Mouse (Mus musculus) embryonic facial prominence, embryonic 13.5 days (tissue): ENCODE data around the gene Erp27. TPM values are rescaled to one million over a fixed set of nuclear protein-coding genes. Genes with fewer than 3 reads are reported as not detected.

Source experiments
- ATAC-seq: fragments of 200-750 bp; cut with Nextera tagmentation; 2 replicates; pipeline ENCODE4 v1.8.0; 2017; ENCODE audit warnings: low read depth; ENCODE audit not compliant: insufficient number of reproducible peaks, insufficient read depth, low FRiP score, low TSS enrichment
- H3K27ac ChIP-seq: fragments of 300-500 bp; sonication (generic); 2 replicates; pipeline ENCODE4 v1.5.1; 2015; ENCODE audit warnings: moderate library complexity, mild to moderate bottlenecking, inconsistent platforms
- H3K27me3 ChIP-seq: fragments of 300-500 bp; sonication (generic); 2 replicates; pipeline ENCODE4 v1.6.1; 2015; ENCODE audit warnings: mild to moderate bottlenecking, inconsistent platforms
- H3K36me3 ChIP-seq: fragments of 300-500 bp; sonication (generic); 2 replicates; pipeline ENCODE4 v1.6.1; 2015; ENCODE audit warnings: mild to moderate bottlenecking, inconsistent platforms
- H3K4me1 ChIP-seq: fragments of 300-500 bp; sonication (generic); 2 replicates; pipeline ENCODE4 v1.6.1; 2015; ENCODE audit warnings: inconsistent platforms
- H3K4me2 ChIP-seq: fragments of 300-500 bp; sonication (generic); 2 replicates; pipeline ENCODE4 v1.6.1; 2015; ENCODE audit warnings: moderate library complexity, mild to moderate bottlenecking, inconsistent platforms
- H3K4me3 ChIP-seq: fragments of 300-500 bp; sonication (generic); 2 replicates; pipeline ENCODE4 v1.5.1; 2015; ENCODE audit warnings: mild to moderate bottlenecking, inconsistent platforms
- H3K9ac ChIP-seq: fragments of 300-500 bp; sonication (generic); 2 replicates; pipeline ENCODE4 v1.6.1; 2015; ENCODE audit warnings: mild to moderate bottlenecking, inconsistent platforms
- H3K9me3 ChIP-seq: fragments of 300-500 bp; sonication (generic); 2 replicates; pipeline ENCODE4 v1.6.1; 2016; ENCODE audit warnings: inconsistent platforms
- WGBS: fragments of 180-500 bp; shearing (Covaris S2); methylation state at CpG from one replicate; pipeline ENCODE4 v1.1.7; 2015; ENCODE audit warnings: mixed read lengths; 5-methylcytosine and 5-hydroxymethylcytosine counted together
- polyA plus RNA-seq: library from polyadenylated mRNA; unstranded; fragments of >200 nt; fragmentation: Nextera tagmentation; extraction: Ambion mirVana; gene quantifications from 2 replicates; pipeline ENCODE4 v1.2.1, GENCODE M21; 2015

The Erp27 gene
- polyA plus RNA-seq, 1 experiment from 2014 or later: 0.30 TPM

DNA sequence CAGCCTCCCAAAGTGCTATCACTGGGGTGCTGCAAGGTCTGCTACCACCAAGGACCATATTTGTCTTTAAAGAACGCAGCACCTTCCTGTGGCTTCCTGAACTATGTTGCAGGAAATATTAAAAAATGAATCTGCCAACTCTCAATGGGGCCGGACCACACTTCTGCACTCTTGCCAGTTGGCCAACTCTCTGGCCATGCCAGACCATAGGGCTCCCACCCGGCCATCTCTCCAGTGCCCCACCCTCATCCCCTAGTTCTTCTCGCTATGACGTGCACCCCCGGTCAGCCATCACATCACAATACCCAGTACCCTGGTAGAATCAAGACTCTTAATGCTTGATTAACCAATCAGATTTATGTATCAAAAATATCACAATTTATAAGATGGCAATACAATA is 38.0 kb downstream of the Erp27 start:
- H3K27ac ChIP-seq: no peak overlapping the region
- 96% methylated on average over 6 of the region's 6 CpGs for WGBS
- no peak overlapping the region for H3K4me2 ChIP-seq
- peaks cover 9% of the 10 kb centered on the region; the same call in 1 of the 2 replicates for H3K4me1 ChIP-seq
- no peaks in the 10 kb centered on the region for H3K9me3 ChIP-seq
- ATAC-seq: no peak
- no peak overlapping the region for H3K9ac ChIP-seq
- H3K4me3 ChIP-seq: no peak overlapping the region
- H3K36me3 ChIP-seq: no peaks in the 10 kb centered on the region
- no peaks in the 10 kb centered on the region for H3K27me3 ChIP-seq

DNA sequence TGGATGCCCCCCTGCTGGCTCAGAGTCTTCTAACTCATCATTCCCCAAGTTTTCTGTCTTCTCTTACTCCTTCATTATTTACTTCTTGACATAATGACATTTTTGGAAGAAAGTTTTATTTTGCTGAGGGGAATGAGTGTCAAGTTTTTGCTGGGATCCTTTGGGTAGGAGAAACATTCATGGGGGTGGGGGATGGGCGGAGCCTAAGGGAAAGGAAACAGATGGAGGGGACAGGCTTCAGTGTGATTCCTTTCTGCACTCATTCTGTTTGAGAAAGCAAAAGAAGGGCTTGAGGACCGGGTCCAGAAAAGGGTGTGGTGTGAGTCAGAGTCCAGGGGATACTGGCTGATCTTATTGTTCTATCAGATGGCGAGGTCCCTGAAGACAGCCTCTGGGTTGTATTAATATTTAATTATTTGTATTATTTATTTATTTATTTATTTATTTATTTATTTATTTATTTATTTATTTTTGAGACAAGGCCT is 38.5 kb downstream of the Erp27 start:
- no peaks in the 10 kb centered on the region for H3K36me3 ChIP-seq
- 84% methylated on average over 3 of the region's 3 CpGs for WGBS
- H3K4me2 ChIP-seq: no peak overlapping the region
- peaks cover 9% of the 10 kb centered on the region; the same call in 1 of the 2 replicates for H3K4me1 ChIP-seq
- 0 out of 2 replicates have a peak overlapping the region, but pooled peaks have one; percentile 4 for H3K27ac ChIP-seq
- H3K9ac ChIP-seq: no peak overlapping the region
- H3K9me3 ChIP-seq: no peaks in the 10 kb centered on the region
- no peaks in the 10 kb centered on the region for H3K27me3 ChIP-seq
- no peak overlapping the region for H3K4me3 ChIP-seq
- ATAC-seq: no peak

DNA sequence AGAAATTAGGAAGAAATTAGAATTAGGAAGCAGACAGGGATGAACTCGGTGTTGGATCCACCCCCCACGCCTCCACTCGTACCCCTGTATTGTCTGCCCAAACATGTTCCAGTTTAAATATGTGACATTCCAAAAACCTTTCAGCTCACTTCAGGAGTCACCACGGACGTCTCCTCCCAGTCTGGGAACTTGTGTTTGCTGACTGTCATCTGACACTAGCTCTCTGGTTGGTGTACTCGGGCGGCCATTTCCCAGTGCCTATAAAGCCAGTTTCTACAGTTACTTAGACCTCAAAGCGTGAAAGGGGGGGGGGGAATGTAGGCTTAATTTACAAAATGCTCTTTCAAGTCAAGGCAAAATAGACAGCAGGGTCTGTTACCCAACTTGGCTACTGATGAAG is 40.3 kb downstream of the Erp27 start:
- H3K36me3 ChIP-seq: no peaks in the 10 kb centered on the region
- H3K4me1 ChIP-seq: peaks cover 9% of the 10 kb centered on the region; the same call in 1 of the 2 replicates
- H3K9ac ChIP-seq: no peak overlapping the region
- ATAC-seq: no peak
- whole genome bisulfite sequencing: 40% methylated on average over 8 of the region's 8 CpGs
- no peak overlapping the region for H3K4me2 ChIP-seq
- H3K27me3 ChIP-seq: no peaks in the 10 kb centered on the region
- no peaks in the 10 kb centered on the region for H3K9me3 ChIP-seq
- no peak overlapping the region for H3K4me3 ChIP-seq
- peak overlapping the region; percentile 57; the same call in 1 of the 2 replicates for H3K27ac ChIP-seq

DNA sequence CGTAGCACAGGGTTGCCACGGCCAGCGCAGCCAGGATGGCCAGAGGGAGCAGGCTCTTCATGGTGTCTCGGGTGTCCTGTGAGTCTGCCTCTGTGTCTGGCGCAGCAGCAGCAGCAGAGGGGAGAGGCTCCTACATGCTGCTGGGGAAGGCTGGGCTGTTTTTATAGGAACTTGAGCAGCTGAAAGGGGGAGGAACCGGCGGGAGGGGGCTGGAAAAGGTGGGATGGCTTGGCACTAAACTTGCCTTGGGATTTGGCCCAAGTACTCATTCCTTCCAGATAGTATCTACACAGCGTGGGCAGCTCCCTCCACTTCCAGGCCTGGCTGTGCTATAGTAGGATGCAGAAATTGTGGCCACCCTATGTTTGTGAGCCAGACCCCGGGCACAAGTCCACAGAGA is 46.3 kb downstream of the Erp27 start, which contains the start of gene Mgp:
TSS of gene Mgp (minus strand) at position 154 of the 400 bp plus-strand sequence.
- WGBS: 21% methylated on average over 9 of the region's 9 CpGs
- Histone ChIP-seq H3K4me2 (peak within 1 kb of the TSS; percentile 53), H3K9ac (peak within 1 kb of the TSS; percentile 67), H3K9me3 (no peaks in the 10 kb centered on the region), H3K36me3 (0 out of 2 replicates have a peak, but pooled peaks cover 3% of the 10 kb centered on the region), H3K4me3 (peak within 1 kb of the TSS; percentile 42), H3K4me1 (peaks cover 27% of the 10 kb centered on the region), H3K27ac (peak within 1 kb of the TSS; percentile 86), H3K27me3 (no peaks in the 10 kb centered on the region)
- ATAC-seq: peak; percentile 82

DNA sequence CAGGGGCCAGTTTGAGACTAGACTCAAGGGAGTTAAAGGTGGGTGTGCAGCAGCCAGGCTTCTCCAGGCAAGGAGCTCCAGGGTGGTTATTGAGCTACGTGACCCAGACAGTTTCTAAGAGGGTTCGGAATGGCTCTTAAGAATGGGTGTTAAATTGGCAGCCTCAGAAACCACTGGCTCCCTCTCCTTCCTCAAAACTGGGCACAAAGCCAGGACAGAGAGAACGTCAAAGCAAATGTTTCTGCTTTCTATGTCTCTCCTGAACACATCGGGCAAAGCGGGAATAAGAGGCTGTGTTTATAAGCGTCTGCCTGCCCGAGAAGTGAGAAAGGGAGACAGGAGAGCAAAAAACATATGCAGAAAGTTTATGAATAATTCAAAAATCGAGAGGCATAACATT is 47.4 kb downstream of the Erp27 start:
- Histone ChIP-seq H3K4me1 (peaks cover 27% of the 10 kb centered on the region), H3K9ac (peak overlapping the region; percentile 41; the same call in 1 of the 2 replicates), H3K9me3 (no peaks in the 10 kb centered on the region), H3K27ac (peak overlapping the region; percentile 72; the same call in 1 of the 2 replicates), H3K27me3 (no peaks in the 10 kb centered on the region), H3K4me2 (peak overlapping the region; percentile 49), H3K36me3 (0 out of 2 replicates have a peak, but pooled peaks cover 3% of the 10 kb centered on the region), H3K4me3 (peak overlapping the region; percentile 32)
- ATAC-seq: no peak
- WGBS: 18% methylated on average over 8 of the region's 8 CpGs

DNA sequence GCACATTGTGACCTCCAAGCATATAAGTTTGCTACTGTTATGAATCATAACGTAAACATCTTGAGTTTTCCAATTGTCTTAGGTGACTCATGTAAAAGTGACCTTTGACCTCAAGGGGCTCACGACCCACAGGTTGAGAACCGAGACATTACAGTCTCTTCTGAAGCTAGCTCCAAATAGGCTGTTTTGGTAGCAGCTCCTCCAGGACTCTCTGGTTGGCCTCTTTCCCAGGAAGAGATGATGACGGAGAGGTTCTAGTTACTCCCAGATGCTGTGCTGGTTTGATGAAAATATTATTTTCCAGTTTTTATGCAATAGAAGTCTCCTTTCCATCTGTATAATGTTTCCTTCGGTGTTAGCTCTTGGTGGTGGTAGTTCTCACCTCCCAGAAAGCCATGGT is 53.1 kb downstream of the Erp27 start:
- no peaks in the 10 kb centered on the region for H3K9me3 ChIP-seq
- ATAC-seq: no peak
- no peak overlapping the region for H3K9ac ChIP-seq
- H3K27ac ChIP-seq: no peak overlapping the region
- 65% methylated on average over 5 of the region's 5 CpGs for WGBS
- no peak overlapping the region for H3K4me2 ChIP-seq
- no peak overlapping the region for H3K4me3 ChIP-seq
- no peaks in the 10 kb centered on the region for H3K27me3 ChIP-seq
- peaks cover 25% of the 10 kb centered on the region for H3K4me1 ChIP-seq
- H3K36me3 ChIP-seq: 0 out of 2 replicates have a peak, but pooled peaks cover 3% of the 10 kb centered on the region

DNA sequence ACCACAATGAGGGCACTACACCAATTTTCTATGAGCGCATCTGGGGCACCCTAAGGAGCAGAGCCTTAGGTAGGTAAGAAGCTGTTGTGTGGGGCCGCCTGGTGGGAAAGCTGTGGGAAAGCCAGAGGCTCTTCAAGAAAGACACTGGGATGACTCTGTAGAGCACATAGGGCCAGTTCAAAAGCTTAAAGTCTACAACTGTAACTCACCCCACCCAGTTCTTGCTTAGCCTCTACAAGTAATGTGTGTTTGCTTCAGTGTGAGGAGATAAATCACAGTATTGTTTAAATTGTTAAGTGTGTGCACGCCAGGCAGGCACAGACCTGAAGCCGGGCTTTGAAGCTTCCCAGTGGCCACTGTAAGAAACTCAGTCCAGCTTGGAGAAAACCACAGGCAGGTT is 55.8 kb downstream of the Erp27 start:
- ATAC-seq: no peak
- H3K36me3 ChIP-seq: no peaks in the 10 kb centered on the region
- 78% methylated on average over 4 of the region's 4 CpGs for WGBS
- H3K9ac ChIP-seq: no peak overlapping the region
- H3K9me3 ChIP-seq: no peaks in the 10 kb centered on the region
- no peak overlapping the region for H3K4me3 ChIP-seq
- no peak overlapping the region for H3K4me2 ChIP-seq
- H3K4me1 ChIP-seq: peaks cover 23% of the 10 kb centered on the region
- H3K27ac ChIP-seq: no peak overlapping the region
- no peaks in the 10 kb centered on the region for H3K27me3 ChIP-seq

DNA sequence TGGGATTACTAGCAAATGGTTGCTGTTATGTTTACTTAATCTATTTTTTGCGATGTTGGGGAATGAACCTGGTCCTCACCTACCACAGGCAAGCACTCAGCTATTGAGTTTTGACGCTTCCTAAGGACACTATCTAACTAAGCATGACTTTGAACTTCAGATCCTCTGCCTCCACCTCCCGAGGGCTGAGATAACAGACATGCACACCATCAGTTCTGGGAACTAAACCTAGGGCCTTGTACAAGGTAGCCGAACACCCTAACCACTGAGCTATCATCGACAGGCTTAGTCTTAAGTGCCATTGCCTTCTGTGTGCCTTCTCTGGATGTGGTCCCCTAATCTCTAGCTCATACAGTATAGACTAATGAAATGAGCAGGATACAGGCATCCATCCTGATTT is 56.6 kb downstream of the Erp27 start:
- Histone ChIP-seq H3K4me1 (peaks cover 23% of the 10 kb centered on the region), H3K36me3 (no peaks in the 10 kb centered on the region), H3K27me3 (no peaks in the 10 kb centered on the region), H3K4me3 (no peak overlapping the region), H3K9me3 (no peaks in the 10 kb centered on the region), H3K4me2 (no peak overlapping the region), H3K27ac (no peak overlapping the region), H3K9ac (no peak overlapping the region)
- WGBS: 86% methylated on average over 5 of the region's 5 CpGs
- ATAC-seq: no peak

DNA sequence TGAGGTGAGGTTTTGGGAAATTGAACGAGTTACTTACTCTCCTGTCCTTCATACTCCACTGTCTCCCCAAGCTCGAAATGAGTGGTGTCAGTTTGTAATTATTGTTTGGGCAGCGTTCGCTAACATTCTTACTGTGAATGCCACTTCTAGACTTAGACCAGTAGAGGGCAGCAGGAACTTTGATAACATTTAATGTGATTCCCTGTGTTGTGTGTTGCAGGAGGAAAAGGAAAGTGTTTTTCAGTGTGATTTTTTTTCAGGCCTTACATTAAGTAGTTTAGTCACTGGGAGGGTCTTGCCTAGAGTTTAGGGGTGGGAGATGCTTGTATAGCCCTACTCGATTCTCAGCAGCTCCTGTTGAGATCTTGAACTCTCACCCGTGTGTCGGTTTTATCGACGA is 61.0 kb downstream of the Erp27 start:
- Histone ChIP-seq H3K27ac (no peak overlapping the region), H3K9ac (no peak overlapping the region), H3K4me3 (no peak overlapping the region), H3K4me1 (peaks cover 26% of the 10 kb centered on the region), H3K4me2 (no peak overlapping the region), H3K27me3 (no peaks in the 10 kb centered on the region), H3K36me3 (no peaks in the 10 kb centered on the region), H3K9me3 (no peaks in the 10 kb centered on the region)
- no peak for ATAC-seq
- WGBS: 40% methylated on average over 9 of the region's 9 CpGs

DNA sequence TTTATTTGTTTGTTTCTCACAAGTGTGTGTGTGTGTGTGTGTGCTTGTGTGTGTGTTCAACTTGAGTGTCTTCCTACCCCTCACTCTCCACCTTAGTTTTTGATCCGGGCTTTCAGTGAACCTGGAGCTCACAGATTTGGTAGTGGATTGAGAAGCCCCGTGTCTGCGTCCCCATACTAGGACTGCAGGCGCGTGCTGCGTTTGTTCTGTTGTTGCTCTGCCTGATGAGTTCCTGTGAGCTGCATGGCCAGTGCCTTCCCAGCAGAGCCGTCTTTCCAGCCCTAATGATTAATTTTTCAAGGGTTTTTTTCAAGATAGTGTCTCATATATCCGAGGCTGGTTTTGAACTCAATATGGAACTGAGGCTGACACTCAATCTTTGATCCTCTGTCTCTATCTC is 63.6 kb downstream of the Erp27 start:
- Histone ChIP-seq H3K4me2 (no peak overlapping the region), H3K36me3 (no peaks in the 10 kb centered on the region), H3K27me3 (no peaks in the 10 kb centered on the region), H3K9ac (no peak overlapping the region), H3K27ac (no peak overlapping the region), H3K4me3 (no peak overlapping the region), H3K9me3 (no peaks in the 10 kb centered on the region), H3K4me1 (peaks cover 21% of the 10 kb centered on the region)
- 64% methylated on average over 8 of the region's 8 CpGs for WGBS
- no peak for ATAC-seq

DNA sequence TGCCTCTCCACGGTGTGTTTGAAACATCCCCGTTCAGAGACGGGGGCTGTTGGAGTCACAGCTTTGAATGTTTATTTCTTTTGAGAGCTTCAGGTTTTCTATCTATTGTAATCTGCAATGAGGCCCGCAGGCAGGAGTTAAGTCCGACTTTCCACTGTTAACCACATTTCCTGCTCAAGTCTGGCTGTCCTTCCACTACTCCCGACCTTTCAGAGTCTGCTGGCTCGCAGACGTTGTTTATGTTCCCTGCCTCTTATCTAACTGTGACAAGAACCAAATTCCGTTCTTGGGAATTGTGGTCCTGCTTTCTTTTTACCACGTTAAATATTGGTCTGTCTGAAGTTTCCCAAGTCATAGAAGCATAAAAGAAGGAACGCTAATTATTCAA is 64.1 kb downstream of the Erp27 start:
- no peak for ATAC-seq
- H3K36me3 ChIP-seq: no peaks in the 10 kb centered on the region
- WGBS: 23% methylated on average over 11 of the region's 11 CpGs
- no peaks in the 10 kb centered on the region for H3K9me3 ChIP-seq
- H3K4me2 ChIP-seq: peak overlapping the region; percentile 40
- H3K4me3 ChIP-seq: 0 out of 2 replicates have a peak overlapping the region, but pooled peaks have one; percentile 6
- H3K27me3 ChIP-seq: no peaks in the 10 kb centered on the region
- peak overlapping the region; percentile 66; the same call in 1 of the 2 replicates for H3K27ac ChIP-seq
- H3K9ac ChIP-seq: peak overlapping the region; percentile 46; the same call in 1 of the 2 replicates
- H3K4me1 ChIP-seq: peaks cover 22% of the 10 kb centered on the region
